Mouse (Mus musculus) cerebellum, adult 2 months (tissue): ENCODE measurements at regions not wholly inside any gene's neighbourhood (a gene's known extent, or its start where the extent isn't known, plus 50 kb on each side); places are given as distances from the start of the nearest gene placed in this dataset.
A peak's percentile ranks its signal among the peaks of the same experiment; 100 is the strongest.

Experiments used
- DNase-seq, 2 experiments: peaks; one replicate each; pipeline ENCODE4 v3.0.0; 2021
- H3K27ac ChIP-seq: fragments of 200-500 bp; 2 replicates; pipeline ENCODE4 v1.5.1; 2012; ENCODE audit warnings: low read length, control low read depth, inconsistent platforms; ENCODE audit not compliant: insufficient read depth
- H3K27me3 ChIP-seq: fragments of 200-500 bp; 2 replicates; pipeline ENCODE4 v1.6.1; 2012; ENCODE audit warnings: inconsistent platforms, mild to moderate bottlenecking, low read length, moderate library complexity; ENCODE audit not compliant: control insufficient read depth, insufficient read depth
- H3K4me1 ChIP-seq: fragments of 200-500 bp; 2 replicates; pipeline ENCODE4 v1.6.1; 2011; ENCODE audit warnings: low read length; ENCODE audit not compliant: control insufficient read depth, insufficient read depth
- H3K4me3 ChIP-seq: fragments of 200-500 bp; replicated peaks from 2 replicates; pipeline ENCODE3; 2011; ENCODE audit warnings: mild to moderate bottlenecking, low read depth, low read length, control low read depth; ENCODE audit not compliant: insufficient read depth
- CTCF ChIP-seq: fragments of 200-500 bp; IDR thresholded peaks from 2 replicates; pipeline ENCODE4 v1.5.1; 2011; ENCODE audit warnings: low read depth, mild to moderate bottlenecking, control low read depth, low read length, moderate library complexity, borderline replicate concordance; ENCODE audit not compliant: insufficient read depth
- POLR2A ChIP-seq: fragments of 200-500 bp; IDR thresholded peaks from 2 replicates; pipeline ENCODE4 v1.6.1; 2011; ENCODE audit warnings: low read length, control low read depth, borderline replicate concordance; ENCODE audit not compliant: insufficient read depth
- WGBS: fragments of 180-500 bp; shearing (Covaris S2); methylation state at CpG from one replicate; pipeline ENCODE4 v1.1.7; 2018; 5-methylcytosine and 5-hydroxymethylcytosine counted together

DNA sequence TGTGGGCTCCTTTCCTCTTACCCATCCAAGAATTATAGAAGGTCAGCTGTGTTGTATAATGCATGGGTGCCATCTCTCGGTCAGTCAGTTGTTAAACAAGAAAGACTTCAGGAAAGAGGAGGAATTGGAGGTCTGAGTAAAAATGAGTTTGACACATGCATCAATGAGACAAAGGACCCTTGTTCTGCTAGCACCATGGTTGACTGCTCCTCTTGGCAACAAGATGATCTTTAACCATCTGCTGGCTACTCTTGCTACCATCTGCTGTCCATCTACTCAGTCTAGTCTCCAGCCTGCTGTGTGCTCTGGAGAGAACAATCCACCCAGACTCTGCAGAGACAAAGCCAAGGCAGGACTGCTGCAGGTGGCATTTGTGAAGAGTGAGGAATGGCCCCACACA, 267.2 kb upstream of the Thsd7b start:
- H3K27me3 ChIP-seq: no peaks in the 10 kb centered on the region
- no peaks in the 10 kb centered on the region; the same call in 1 of the 2 replicates for H3K4me1 ChIP-seq
- WGBS: 31% methylated on average over 1 of the region's 1 CpGs
- H3K27ac ChIP-seq: no peak overlapping the region
- no peak overlapping the region for H3K4me3 ChIP-seq
- TF ChIP-seq CTCF (no peak), POLR2A (no peak)
- DNase-seq: peak in 1 of 2 experiments; percentile 6

DNA sequence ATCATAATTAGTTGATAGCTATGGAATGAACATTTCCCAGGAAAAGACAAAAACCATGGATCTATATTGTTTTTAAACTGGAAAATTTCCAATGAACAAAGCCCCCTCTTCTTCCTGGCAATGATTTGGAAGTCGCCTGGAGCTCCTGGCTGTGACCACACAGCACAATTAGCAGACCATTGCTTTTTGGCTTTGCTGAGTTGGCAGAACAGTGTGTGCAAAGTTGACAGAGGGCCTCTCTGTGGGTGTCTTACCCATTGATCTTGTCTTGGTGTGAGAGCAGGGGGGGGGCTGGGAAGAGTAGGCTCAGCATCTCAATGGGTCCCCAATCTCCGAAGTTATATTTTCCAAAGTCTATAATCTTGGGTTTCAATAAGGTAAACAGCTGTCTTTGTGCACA, 270.8 kb upstream of the Thsd7b start:
- no peak overlapping the region for H3K4me3 ChIP-seq
- WGBS: 14% methylated on average over 2 of the region's 2 CpGs
- H3K27me3 ChIP-seq: no peaks in the 10 kb centered on the region
- H3K4me1 ChIP-seq: no peaks in the 10 kb centered on the region; the same call in 1 of the 2 replicates
- H3K27ac ChIP-seq: no peak overlapping the region
- TF ChIP-seq CTCF (no peak), POLR2A (no peak)
- DNase-seq: peak in 1 of 2 experiments; percentile 2

DNA sequence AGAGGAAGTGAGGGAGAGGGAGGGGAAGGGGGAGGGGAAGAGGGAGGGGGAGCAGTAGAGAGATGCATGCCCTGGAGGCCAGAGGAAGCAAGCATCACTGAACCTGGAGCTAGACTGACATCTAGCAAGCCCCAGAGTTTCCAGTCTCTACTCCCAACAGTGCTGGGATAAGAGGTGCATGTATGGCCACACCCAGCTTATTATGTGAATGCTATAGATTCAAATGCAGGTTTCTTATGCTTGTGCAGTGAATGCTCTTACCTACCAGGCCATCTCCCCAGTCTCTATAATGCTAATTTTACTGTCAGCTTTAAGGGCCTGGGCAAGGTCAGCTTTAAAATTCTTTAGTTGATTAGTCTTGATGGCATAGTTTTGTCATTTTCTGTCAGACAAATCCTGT, 271.3 kb upstream of the Thsd7b start:
- no peak overlapping the region for H3K4me3 ChIP-seq
- H3K27me3 ChIP-seq: no peaks in the 10 kb centered on the region
- no peak overlapping the region for H3K27ac ChIP-seq
- no peaks in the 10 kb centered on the region; the same call in 1 of the 2 replicates for H3K4me1 ChIP-seq
- no peak for TF ChIP-seq POLR2A
- DNase-seq: no peak

DNA sequence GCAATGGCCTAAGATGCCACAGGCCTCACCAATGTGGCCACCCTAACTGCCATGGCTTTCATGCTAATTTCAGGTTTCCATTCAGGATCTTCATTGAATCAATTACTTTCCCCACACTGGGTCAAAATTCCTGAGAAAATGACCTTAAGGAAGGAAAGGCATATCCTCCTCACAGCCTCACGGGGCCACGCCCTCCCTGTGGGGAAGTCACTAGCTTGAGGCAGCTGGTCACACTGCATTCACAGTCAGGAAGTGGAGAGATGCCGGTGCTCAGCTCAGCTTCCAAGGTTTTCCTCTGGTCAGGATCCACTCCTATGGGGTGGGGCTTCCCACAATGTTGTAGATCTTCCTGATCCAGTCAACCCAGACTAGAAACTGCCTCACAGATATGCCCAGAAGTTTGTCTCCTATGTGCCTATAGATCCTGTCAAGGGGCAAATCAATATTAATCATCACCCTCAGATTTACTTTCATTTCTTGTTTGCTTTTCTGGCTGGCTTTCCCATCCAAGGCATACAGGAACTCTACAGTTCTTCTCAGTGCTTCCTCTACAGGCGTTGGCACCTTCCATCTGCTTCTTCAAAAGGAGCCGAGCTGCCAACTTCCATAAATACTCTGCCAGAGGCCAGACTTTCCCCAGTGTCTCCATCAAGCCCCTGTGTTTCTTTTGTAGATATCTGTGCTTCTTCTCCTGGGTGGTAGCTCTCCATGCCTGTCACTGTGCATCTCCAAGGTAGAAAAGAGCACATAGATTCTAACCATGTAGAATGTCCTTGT, 273.2 kb upstream of the Thsd7b start:
- Histone ChIP-seq H3K27me3 (no peaks in the 10 kb centered on the region), H3K27ac (no peak overlapping the region), H3K4me3 (no peak overlapping the region), H3K4me1 (no peaks in the 10 kb centered on the region; the same call in none of the 2 replicates)
- no peak for DNase-seq
- TF ChIP-seq CTCF (no peak), POLR2A (no peak)
- 56% methylated on average over 5 of the region's 5 CpGs for WGBS

DNA sequence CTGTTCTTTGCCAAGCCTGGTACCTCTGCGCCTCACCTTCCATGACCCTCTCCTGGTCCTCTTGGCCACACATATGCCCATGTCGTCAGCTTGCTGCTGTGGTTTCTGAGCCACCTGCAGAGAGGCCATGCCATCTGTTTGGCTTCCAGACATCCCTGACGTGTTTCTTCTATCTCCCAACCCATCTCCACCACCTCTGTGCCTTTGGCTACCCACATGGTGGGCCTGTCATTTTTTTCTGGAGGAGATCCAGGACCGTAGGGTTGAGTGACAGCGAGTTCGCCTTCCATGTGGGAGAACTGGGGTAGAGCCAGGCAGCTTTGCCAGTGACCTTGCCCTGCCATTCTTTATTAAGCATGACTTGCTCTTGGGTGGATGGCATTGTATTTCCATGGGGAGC, 278.4 kb upstream of the Thsd7b start:
- Histone ChIP-seq H3K27ac (no peak overlapping the region), H3K4me3 (no peak overlapping the region), H3K4me1 (peaks cover 4% of the 10 kb centered on the region; the same call in 1 of the 2 replicates), H3K27me3 (no peaks in the 10 kb centered on the region)
- DNase-seq: peak in 1 of 2 experiments; percentile 9
- 11% methylated on average over 6 of the region's 6 CpGs for WGBS
- TF ChIP-seq POLR2A (no peak), CTCF (no peak)

DNA sequence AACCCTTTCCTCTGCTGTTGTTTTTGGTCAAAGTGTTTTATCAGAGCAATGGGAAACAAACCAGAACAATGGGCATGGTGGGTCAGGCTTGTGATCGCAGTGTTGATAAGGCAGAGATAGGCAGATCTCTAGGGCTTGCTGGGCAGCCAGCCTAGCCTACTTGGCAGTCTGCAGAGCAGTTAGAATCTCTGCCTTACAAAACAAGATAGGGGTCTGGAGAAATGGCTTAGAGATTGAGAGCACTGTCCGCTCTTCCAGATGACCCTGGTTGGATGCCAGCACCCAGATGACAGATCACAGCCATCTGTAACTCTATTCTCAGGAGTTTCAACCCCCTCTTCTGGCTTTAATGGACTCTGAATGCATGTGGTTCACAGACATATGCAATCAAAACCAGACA, 289.7 kb upstream of the Thsd7b start:
- H3K4me3 ChIP-seq: no peak overlapping the region
- no peak for DNase-seq
- H3K4me1 ChIP-seq: no peaks in the 10 kb centered on the region
- TF ChIP-seq CTCF (no peak), POLR2A (no peak)
- no peaks in the 10 kb centered on the region; the same call in 1 of the 2 replicates for H3K27me3 ChIP-seq
- no peak overlapping the region for H3K27ac ChIP-seq
- WGBS: 18% methylated on average over 2 of the region's 2 CpGs

DNA sequence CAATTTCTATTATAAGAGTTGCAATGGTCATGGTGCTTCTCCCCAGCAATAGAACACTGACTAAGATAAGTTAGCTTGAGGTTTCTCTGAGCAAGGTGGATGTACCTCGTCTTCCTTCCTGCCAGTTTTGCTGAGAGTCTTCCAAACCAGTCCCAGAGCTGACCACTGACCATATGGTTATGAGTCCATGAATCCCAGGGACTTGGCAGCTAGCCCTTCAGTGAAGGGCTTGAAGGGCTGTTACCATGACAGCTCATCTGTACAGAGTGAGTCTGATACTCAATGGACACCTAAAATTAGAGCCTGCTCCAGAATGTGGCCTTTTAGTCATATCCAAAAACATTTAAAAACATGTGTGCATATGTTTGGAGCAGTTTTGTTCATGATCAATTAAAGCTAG, 297.5 kb upstream of the Thsd7b start:
- no peak overlapping the region for H3K27ac ChIP-seq
- peak in 1 of 2 experiments; percentile 32 for DNase-seq
- peaks cover 3% of the 10 kb centered on the region; the same call in 1 of the 2 replicates for H3K4me1 ChIP-seq
- H3K27me3 ChIP-seq: no peaks in the 10 kb centered on the region; the same call in 1 of the 2 replicates
- WGBS: 9% methylated on average over 1 of the region's 1 CpGs
- H3K4me3 ChIP-seq: no peak overlapping the region
- TF ChIP-seq CTCF (no peak), POLR2A (no peak)

DNA sequence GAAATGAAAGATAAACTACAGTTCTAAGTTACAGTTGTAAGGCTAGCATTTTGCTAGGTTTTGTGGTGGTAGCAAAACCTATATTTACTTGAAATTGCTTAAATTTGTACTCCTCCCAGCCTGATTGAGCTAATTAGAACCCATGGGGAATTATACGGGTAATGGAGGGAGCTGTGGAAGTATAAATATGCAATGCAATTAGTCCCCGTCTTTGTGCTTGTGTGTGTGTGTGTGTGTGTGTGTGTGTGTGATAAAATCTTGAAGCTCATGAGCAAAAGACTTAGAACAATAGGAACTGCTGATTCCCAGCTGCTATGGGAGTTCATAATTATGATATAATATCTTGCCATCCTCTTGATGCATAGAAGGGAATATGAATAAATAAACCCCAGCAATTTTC, 321.7 kb upstream of the Thsd7b start:
- Histone ChIP-seq H3K27me3 (no peaks in the 10 kb centered on the region), H3K27ac (no peak overlapping the region), H3K4me1 (no peaks in the 10 kb centered on the region), H3K4me3 (no peak overlapping the region)
- WGBS: 55% methylated on average over 2 of the region's 2 CpGs
- no peak for DNase-seq
- TF ChIP-seq POLR2A (no peak), CTCF (no peak)
